Mouse (Mus musculus) hindbrain, embryonic 14.5 days (tissue): ENCODE data around the gene Slc30a4. TPM values are rescaled to one million over a fixed set of nuclear protein-coding genes. Genes with fewer than 3 reads are reported as not detected.

ENCODE experiments used
- ATAC-seq: fragments of 200-750 bp; cut with Nextera tagmentation; 2 replicates; pipeline ENCODE4 v1.8.0; 2017; ENCODE audit warnings: moderate number of reproducible peaks, mild to moderate bottlenecking, moderate TSS enrichment, moderate library complexity; ENCODE audit not compliant: low FRiP score
- DNase-seq: peaks from one replicate; pipeline ENCODE4 v3.0.0-alpha.2; 2015; ENCODE audit warnings: low spot score
- H3K27ac ChIP-seq: fragments of 300-500 bp; sonication (generic); 2 replicates; pipeline ENCODE4 v1.5.1; 2014; ENCODE audit warnings: mild to moderate bottlenecking, moderate library complexity
- H3K27me3 ChIP-seq: fragments of 300-500 bp; sonication (generic); 2 replicates; pipeline ENCODE4 v1.6.1; 2014; ENCODE audit warnings: mild to moderate bottlenecking, low read length, mixed read lengths; ENCODE audit not compliant: control insufficient read depth, insufficient read depth
- H3K36me3 ChIP-seq: fragments of 300-500 bp; sonication (generic); replicated peaks from 2 replicates; pipeline ENCODE4 v1.6.1; 2014; ENCODE audit not compliant: control insufficient read depth, insufficient read depth
- H3K4me1 ChIP-seq: fragments of 300-500 bp; sonication (generic); replicated peaks from 2 replicates; pipeline ENCODE4 v1.6.1; 2014; ENCODE audit warnings: antibody characterized with exemption, low read length, mixed read lengths; ENCODE audit not compliant: control insufficient read depth, insufficient read depth
- H3K4me2 ChIP-seq: fragments of 300-500 bp; sonication (generic); replicated peaks from 2 replicates; pipeline ENCODE4 v1.6.1; 2014; ENCODE audit warnings: mild to moderate bottlenecking, moderate library complexity
- H3K4me3 ChIP-seq: fragments of 300-500 bp; sonication (generic); replicated peaks from 2 replicates; pipeline ENCODE4 v1.5.1; 2014; ENCODE audit warnings: mild to moderate bottlenecking, low read length
- H3K9ac ChIP-seq: fragments of 300-500 bp; sonication (generic); 2 replicates; pipeline ENCODE4 v1.6.1; 2014
- H3K9me3 ChIP-seq: fragments of 300-500 bp; sonication (generic); 2 replicates; pipeline ENCODE4 v1.6.1; 2016; ENCODE audit warnings: low read length; ENCODE audit not compliant: control insufficient read depth
- WGBS: fragments of 180-500 bp; shearing (Covaris S2); extraction: QIAGEN DNeasy Blood & Tissue Kit; methylation state at CpG from one replicate; pipeline ENCODE4 v1.1.7; 2014; 5-methylcytosine and 5-hydroxymethylcytosine counted together
- polyA plus RNA-seq: library from polyadenylated mRNA; unstranded; fragments of >200 nt; fragmentation: Nextera tagmentation; extraction: Ambion mirVana; gene quantifications from 2 replicates; pipeline ENCODE4 v1.2.1, GENCODE M21; 2014

Slc30a4 gene
- polyA plus RNA-seq, 1 experiment from 2014 or later: 13.0 TPM

DNA sequence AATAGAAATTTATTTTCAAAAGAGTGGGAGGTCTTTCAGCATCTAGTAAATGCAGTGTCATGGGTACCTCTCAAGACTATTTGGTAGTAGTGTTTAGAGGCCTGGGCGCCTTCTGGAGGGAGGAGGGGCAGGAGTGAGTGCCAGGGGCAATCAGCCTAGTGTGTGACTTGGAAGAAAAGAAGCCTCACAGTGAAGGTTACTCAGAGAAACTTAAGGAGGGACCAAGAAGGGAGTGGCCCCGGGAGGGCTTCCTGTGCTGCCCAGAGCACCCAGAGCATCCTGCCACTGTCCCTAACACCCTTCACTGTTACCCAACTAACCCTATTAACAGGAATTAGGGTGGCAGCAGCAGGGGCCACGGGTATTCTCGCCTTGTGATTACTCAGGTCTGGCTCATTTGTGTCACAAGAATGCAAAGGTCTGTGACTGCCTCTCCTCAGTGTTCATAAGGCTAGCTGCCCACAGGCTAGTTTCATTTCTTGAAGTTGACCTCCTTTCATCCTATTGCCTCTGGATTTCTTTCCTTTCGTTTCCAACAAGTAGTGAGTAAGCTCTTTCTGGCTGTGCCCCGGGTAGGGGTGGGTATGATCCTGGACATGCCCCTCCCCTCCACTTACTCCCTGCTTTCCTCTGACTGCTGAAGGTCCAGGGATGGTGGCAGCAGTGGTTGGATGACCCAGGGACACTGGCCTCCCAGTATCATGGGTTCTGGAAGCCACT, 37.0 kb downstream of the Slc30a4 start:
- H3K4me1 ChIP-seq: no peaks in the 10 kb centered on the region
- no peak overlapping the region for H3K4me2 ChIP-seq
- no peak overlapping the region for H3K4me3 ChIP-seq
- ATAC-seq (no peak), DNase-seq (no peak)
- H3K36me3 ChIP-seq: no peaks in the 10 kb centered on the region
- H3K27me3 ChIP-seq: no peaks in the 10 kb centered on the region
- H3K27ac ChIP-seq: no peak overlapping the region
- 64% methylated on average over 6 of the region's 6 CpGs for WGBS
- H3K9me3 ChIP-seq: no peaks in the 10 kb centered on the region
- no peak overlapping the region for H3K9ac ChIP-seq

DNA sequence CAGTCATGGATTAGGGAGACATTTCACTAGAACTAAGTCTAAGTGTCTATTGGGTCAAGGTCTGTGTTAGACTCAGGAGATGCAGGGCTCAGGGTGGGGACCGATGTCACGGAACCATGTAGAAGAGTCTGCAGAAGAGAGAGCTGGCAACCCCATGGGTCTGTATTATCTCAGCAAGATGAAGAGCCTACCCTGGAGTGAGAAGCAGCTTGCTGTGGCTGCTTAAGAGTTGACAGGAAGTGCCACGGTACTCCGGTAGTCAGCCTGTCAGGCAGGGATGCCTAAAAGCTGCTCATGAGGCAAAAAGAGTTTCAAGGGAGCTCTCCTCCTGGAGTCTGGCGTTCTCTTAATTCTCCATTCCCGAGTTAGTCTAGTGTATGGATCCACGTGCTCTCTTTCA, 42.6 kb downstream of the Slc30a4 start:
- H3K4me2 ChIP-seq: no peak overlapping the region
- ATAC-seq: no peak
- WGBS: 95% methylated on average over 7 of the region's 7 CpGs

DNA sequence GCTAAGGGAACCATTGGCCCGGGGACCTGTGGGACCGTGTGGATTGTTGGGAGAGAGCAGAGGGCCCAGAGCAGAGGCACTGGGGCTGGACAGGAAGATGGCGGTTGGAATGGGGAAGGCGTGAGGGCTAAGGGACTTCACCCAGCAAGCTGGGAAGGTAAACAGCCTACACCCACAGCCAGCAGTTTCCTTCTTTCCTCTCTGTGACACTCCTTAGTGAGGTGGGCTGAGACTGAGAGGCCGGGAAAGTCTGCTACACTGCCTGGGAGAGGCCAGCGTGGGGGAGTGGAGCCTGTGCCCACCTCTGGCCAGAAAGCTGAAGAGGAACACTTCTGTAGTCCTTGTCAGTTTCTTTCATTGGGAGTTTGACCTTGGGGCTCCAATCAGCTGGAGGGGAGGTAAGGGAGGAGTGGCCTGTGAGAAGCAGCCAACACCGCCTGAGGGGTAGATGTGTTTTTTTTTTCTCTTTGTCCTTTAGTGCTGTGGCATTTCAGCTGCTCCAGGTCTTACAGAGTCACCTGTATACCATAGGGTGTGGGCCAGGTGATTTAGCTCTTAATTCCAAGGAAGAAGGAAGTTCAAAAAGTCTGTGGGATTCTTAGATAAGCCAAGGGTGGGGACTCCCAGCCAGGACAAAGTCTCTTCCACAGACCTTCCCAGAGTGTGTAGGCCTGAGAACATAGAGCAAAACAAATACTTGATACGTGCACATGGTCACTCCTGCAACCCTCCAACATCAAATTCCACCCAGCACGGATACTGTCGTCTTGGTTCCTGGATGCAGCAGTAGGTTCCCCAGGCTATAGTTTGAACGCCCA, 44.5 kb downstream of the Slc30a4 start:
- no peak overlapping the region for H3K4me3 ChIP-seq
- no peak overlapping the region for H3K27ac ChIP-seq
- 88% methylated on average over 11 of the region's 11 CpGs for WGBS

More for the DNA sequence above, 42.6 kb downstream of the Slc30a4 start:
- Histone ChIP-seq H3K9ac (no peak overlapping the region), H3K27me3 (no peaks in the 10 kb centered on the region), H3K9me3 (no peaks in the 10 kb centered on the region), H3K27ac (no peak overlapping the region), H3K36me3 (no peaks in the 10 kb centered on the region), H3K4me1 (no peaks in the 10 kb centered on the region), H3K4me3 (no peak overlapping the region)
- no peak for DNase-seq

DNA sequence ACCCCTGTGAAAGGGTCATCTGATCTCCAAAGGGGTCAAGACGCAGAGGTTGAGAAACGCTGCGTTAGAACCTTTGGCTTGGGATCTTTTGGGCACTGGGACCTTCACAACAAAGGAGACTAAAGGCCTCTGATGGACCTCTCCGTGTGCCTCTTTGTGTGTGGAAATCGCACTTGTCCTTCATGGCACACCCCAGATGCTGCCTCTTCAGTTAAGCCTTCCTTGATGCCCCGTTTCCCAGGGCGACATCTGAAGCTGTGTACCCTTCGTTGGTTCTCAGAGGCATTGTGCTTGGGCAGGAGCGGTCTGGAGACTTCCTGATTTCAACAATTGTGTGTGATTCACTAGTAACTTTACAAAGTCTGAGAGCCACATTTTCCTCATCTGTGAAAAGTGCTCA, 45.7 kb downstream of the Slc30a4 start:
- ATAC-seq (no peak), DNase-seq (no peak)
- H3K9ac ChIP-seq: no peak overlapping the region
- H3K27ac ChIP-seq: no peak overlapping the region
- no peaks in the 10 kb centered on the region for H3K36me3 ChIP-seq
- no peaks in the 10 kb centered on the region for H3K4me1 ChIP-seq
- 58% methylated on average over 9 of the region's 9 CpGs for WGBS
- H3K9me3 ChIP-seq: no peaks in the 10 kb centered on the region
- no peak overlapping the region for H3K4me2 ChIP-seq
- no peak overlapping the region for H3K4me3 ChIP-seq
- H3K27me3 ChIP-seq: no peaks in the 10 kb centered on the region

More for the DNA sequence above, 44.5 kb downstream of the Slc30a4 start:
- ATAC-seq (no peak), DNase-seq (no peak)
- Histone ChIP-seq H3K4me1 (no peaks in the 10 kb centered on the region), H3K9ac (no peak overlapping the region), H3K9me3 (no peaks in the 10 kb centered on the region), H3K27me3 (no peaks in the 10 kb centered on the region), H3K4me2 (no peak overlapping the region), H3K36me3 (no peaks in the 10 kb centered on the region)

DNA sequence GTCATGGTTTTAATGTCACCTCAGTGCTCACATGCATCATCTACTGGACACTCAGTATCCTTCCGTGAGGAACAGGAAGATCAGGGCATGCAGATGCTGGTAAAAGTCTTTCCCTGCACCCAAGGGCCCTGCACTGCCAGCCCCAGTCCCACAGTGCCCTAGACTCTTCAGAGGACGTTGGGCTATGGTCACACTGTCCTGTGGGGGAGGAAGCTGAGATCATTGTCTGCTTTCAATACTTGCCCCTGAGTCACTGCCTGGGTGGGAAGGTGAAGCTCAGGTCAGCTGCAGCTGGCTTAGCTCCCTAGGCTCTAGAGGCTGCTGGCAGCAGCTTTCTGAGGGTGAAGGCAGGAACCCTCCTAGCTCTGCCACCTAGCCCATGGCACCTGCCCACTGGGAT, 46.4 kb downstream of the Slc30a4 start:
- 74% methylated on average over 2 of the region's 2 CpGs for WGBS
- Histone ChIP-seq H3K9ac (no peak overlapping the region), H3K4me1 (no peaks in the 10 kb centered on the region), H3K36me3 (no peaks in the 10 kb centered on the region), H3K4me3 (no peak overlapping the region), H3K9me3 (no peaks in the 10 kb centered on the region), H3K4me2 (no peak overlapping the region), H3K27me3 (no peaks in the 10 kb centered on the region), H3K27ac (no peak overlapping the region)
- ATAC-seq (no peak), DNase-seq (no peak)

DNA sequence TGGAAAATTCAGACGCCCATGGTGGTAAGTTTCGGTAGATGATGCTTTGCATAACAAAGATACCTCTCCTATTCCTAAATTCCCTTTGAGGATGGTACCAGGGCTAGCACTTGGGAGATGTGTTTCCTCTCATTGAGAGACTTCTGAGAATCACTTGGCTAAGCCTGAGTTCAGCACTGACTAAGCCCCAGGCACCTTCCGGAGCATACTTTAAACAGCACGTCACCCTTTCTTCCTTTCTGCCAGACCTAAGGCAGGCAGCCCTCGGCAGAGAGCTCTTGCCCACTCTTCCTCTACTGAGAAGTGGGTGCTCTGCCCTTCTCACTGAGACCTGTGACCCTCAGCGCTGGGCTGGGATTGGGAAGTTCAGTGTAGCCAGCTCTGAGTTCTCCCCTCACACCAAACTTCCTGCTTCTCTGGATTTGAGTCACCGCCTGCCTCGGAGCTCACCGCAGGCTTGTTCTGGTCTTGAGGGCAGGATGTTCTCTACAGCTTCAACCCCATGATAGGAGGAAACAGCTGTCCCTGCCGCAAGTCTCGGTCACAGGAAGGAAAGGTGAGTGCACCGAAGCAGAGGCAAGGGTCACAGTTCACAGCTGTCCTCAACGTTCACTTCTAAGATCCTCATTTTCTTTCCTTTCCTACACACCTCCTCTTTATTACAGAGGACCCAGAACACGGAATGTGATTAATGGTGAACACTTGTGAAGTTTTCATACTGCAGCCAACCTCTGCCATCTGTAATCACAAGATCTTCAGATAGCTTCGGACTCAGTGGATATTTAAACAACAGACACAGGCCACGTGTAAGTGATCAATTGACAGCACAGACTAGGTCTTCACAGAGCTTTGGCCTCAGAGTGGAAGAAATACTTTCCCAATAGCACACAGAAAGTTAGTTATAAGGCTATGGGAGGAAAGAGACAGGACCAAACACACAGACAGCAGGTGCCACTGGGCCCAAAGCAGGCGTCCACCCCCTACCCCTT, 50.1 kb downstream of the Slc30a4 start:
- Histone ChIP-seq H3K9me3 (no peaks in the 10 kb centered on the region), H3K36me3 (no peaks in the 10 kb centered on the region), H3K27ac (no peak overlapping the region), H3K4me2 (no peak overlapping the region), H3K27me3 (no peaks in the 10 kb centered on the region), H3K4me1 (no peaks in the 10 kb centered on the region), H3K9ac (no peak overlapping the region), H3K4me3 (no peak overlapping the region)
- DNase-seq (no peak), ATAC-seq (no peak)
- 75% methylated on average over 17 of the region's 17 CpGs for WGBS

DNA sequence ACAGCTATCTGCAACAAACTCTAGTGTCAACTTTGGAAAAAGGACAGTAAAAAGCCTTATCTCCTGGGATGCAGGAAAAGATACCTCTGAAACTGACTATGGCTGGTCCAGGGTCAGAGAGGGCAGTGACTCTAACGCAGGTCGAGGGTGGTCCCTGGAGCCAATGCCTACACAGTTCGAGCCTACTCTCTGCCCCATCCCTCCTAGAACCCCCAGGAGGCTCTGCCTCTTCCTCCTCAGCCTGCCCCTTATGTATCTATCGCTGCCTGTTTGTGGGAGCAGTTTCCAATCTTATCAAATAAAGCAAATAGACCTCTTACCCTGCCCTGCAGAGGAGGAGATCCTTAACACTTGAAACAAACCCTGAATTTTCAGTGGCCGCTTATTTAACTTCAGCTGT, 63.8 kb downstream of the Slc30a4 start:
- H3K9ac ChIP-seq: no peak overlapping the region
- no peak overlapping the region for H3K4me3 ChIP-seq
- H3K9me3 ChIP-seq: no peaks in the 10 kb centered on the region
- 56% methylated on average over 5 of the region's 5 CpGs for WGBS
- ATAC-seq (no peak), DNase-seq (no peak)
- H3K4me2 ChIP-seq: no peak overlapping the region
- peaks cover 9% of the 10 kb centered on the region for H3K36me3 ChIP-seq
- H3K27me3 ChIP-seq: peaks cover 16% of the 10 kb centered on the region; the same call in 1 of the 2 replicates
- H3K27ac ChIP-seq: no peak overlapping the region
- peaks cover 5% of the 10 kb centered on the region for H3K4me1 ChIP-seq

DNA sequence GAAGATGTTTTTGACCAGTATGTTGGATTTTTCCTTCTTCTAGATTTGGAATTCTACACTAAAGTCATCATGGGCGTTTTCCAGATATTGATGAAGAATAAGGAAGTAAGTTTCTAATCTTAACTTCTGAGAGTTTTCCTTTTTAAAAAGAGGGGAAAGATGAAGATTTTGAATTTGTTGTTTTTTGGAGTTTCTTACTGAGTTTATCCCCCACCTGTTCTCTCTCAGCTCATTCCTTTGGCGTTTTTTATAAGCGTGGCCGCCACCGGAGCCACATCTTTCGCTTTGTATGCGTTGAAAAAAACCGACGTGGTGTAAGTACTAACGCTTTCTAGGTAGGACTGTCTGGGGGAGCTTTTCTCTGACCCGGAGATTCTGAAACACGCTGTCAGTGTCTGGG, 64.4 kb downstream of the Slc30a4 start:
- Histone ChIP-seq H3K4me3 (peak overlapping the region; percentile 37), H3K9ac (peak overlapping the region; percentile 57), H3K9me3 (no peaks in the 10 kb centered on the region), H3K4me1 (peaks cover 5% of the 10 kb centered on the region), H3K27me3 (peaks cover 16% of the 10 kb centered on the region; the same call in 1 of the 2 replicates), H3K27ac (no peak overlapping the region), H3K4me2 (peak overlapping the region; percentile 81), H3K36me3 (peaks cover 16% of the 10 kb centered on the region)
- ATAC-seq (no peak), DNase-seq (no peak)
- 40% methylated on average over 12 of the region's 12 CpGs for WGBS
